Mouse (Mus musculus) liver, embryonic 16.5 days (tissue): ENCODE data around the gene Bfar. TPM values are rescaled to one million over a fixed set of nuclear protein-coding genes. Genes with fewer than 3 reads are reported as not detected.
"Not testable (repeated sequence)": the region's sequence is repeated elsewhere in the genome, so short reads cannot be mapped to it uniquely, and the experiment has no call there.

ENCODE experiments used
- ATAC-seq: fragments of 200-750 bp; cut with Nextera tagmentation; 2 replicates; pipeline ENCODE4 v1.8.0; 2017; ENCODE audit warnings: low read depth, mild to moderate bottlenecking, moderate number of reproducible peaks, moderate library complexity
- H3K27ac ChIP-seq: fragments of 300-500 bp; sonication (generic); 2 replicates; pipeline ENCODE4 v1.5.1; 2014; ENCODE audit warnings: mild to moderate bottlenecking, low read length
- H3K27me3 ChIP-seq: fragments of 300-500 bp; sonication (generic); 2 replicates; pipeline ENCODE4 v1.6.1; 2014; ENCODE audit warnings: low read depth, low read length, mixed read lengths; ENCODE audit not compliant: control insufficient read depth, insufficient read depth
- H3K36me3 ChIP-seq: fragments of 300-500 bp; sonication (generic); 2 replicates; pipeline ENCODE4 v1.6.1; 2014; ENCODE audit warnings: mild to moderate bottlenecking; ENCODE audit not compliant: control insufficient read depth, insufficient read depth
- H3K4me1 ChIP-seq: fragments of 300-500 bp; sonication (generic); 2 replicates; pipeline ENCODE4 v1.6.1; 2014; ENCODE audit warnings: low read depth, low read length, mixed read lengths; ENCODE audit not compliant: control insufficient read depth
- H3K4me2 ChIP-seq: fragments of 300-500 bp; sonication (generic); 2 replicates; pipeline ENCODE4 v1.6.1; 2014; ENCODE audit warnings: low read depth, low read length, mixed read lengths
- H3K4me3 ChIP-seq: fragments of 300-500 bp; sonication (generic); 2 replicates; pipeline ENCODE4 v1.5.1; 2014; ENCODE audit warnings: low read depth, mild to moderate bottlenecking, low read length
- H3K9ac ChIP-seq: fragments of 300-500 bp; sonication (generic); 2 replicates; pipeline ENCODE4 v1.6.1; 2014; ENCODE audit warnings: low read depth, low read length
- H3K9me3 ChIP-seq: fragments of 300-500 bp; sonication (generic); replicated peaks from 2 replicates; pipeline ENCODE4 v1.6.1; 2016; ENCODE audit warnings: low read length; ENCODE audit not compliant: control insufficient read depth
- WGBS: fragments of 180-500 bp; shearing (Covaris S2); extraction: QIAGEN DNeasy Blood & Tissue Kit; methylation state at CpG from one replicate; pipeline ENCODE4 v1.1.7; 2014; ENCODE audit not compliant: insufficient replicate concordance; 5-methylcytosine and 5-hydroxymethylcytosine counted together
- polyA plus RNA-seq: library from polyadenylated mRNA; unstranded; fragments of >200 nt; fragmentation: Nextera tagmentation; extraction: Ambion mirVana; gene quantifications from 2 replicates; pipeline ENCODE4 v1.2.1, GENCODE M21; 2015

Gene Bfar
- polyA plus RNA-seq, 1 experiment from 2014 or later = 16.5 TPM

GRCm38 (mm10) chr16:13732786-13733185 lies 61.1 kb downstream of the Bfar start:
- Histone ChIP-seq H3K4me3 (no peak overlapping the region), H3K27me3 (no peaks in the 10 kb centered on the region; the same call in 1 of the 2 replicates), H3K27ac (no peak overlapping the region), H3K9ac (no peak overlapping the region), H3K4me2 (no peak overlapping the region), H3K4me1 (peaks cover 4% of the 10 kb centered on the region; the same call in 1 of the 2 replicates), H3K9me3 (no peaks in the 10 kb centered on the region), H3K36me3 (no peaks in the 10 kb centered on the region)
- no peak for ATAC-seq
- WGBS = 49% methylated on average over 3 of the region's 3 CpGs

- H3K36me3 ChIP-seq = no peaks in the 10 kb centered on the region
- no peak for ATAC-seq
- 18% methylated on average over 9 of the region's 9 CpGs for whole genome bisulfite sequencing
- H3K4me3 ChIP-seq = no peak overlapping the region
- peaks cover 4% of the 10 kb centered on the region; the same call in 1 of the 2 replicates for H3K4me1 ChIP-seq
- no peaks in the 10 kb centered on the region; the same call in 1 of the 2 replicates for H3K27me3 ChIP-seq
- no peak overlapping the region for H3K27ac ChIP-seq
- no peak overlapping the region for H3K4me2 ChIP-seq
- no peak overlapping the region for H3K9ac ChIP-seq
- no peaks in the 10 kb centered on the region for H3K9me3 ChIP-seq
Measured at GRCm38 (mm10) chr16:13733518-13734137, 62.0 kb downstream of the Bfar start.

- WGBS = 74% methylated on average over 8 of the region's 8 CpGs
- no peak overlapping the region for H3K4me3 ChIP-seq
- H3K9ac ChIP-seq = no peak overlapping the region
- no peak overlapping the region for H3K27ac ChIP-seq
- no peaks in the 10 kb centered on the region for H3K36me3 ChIP-seq
- H3K4me2 ChIP-seq = no peak overlapping the region
- H3K27me3 ChIP-seq = no peaks in the 10 kb centered on the region
- ATAC-seq = no peak
- no peaks in the 10 kb centered on the region for H3K9me3 ChIP-seq
- H3K4me1 ChIP-seq = peaks cover under 1% of the 10 kb centered on the region; the same call in 1 of the 2 replicates
Measured at GRCm38 (mm10) chr16:13735977-13736376, 64.3 kb downstream of the Bfar start.

DNA sequence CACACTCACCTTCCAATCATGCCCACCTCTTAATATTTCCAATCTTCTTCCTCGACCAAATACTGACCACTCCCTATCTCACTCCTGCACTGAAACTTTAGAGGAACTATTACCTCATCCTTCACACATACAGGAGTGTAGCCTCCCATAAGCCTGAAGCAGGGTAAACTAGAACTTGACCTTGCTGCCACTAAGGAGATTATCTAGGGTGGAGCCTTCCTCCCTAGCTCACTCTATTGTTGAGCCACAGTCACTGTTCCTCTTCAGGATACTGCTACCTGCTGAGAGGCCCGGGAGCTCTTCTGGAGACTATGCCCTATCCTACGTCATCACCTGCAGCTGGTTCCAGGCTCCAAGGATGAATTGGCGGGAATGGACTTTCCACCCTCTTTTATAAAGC lies 67.4 kb downstream of the Bfar start:
- H3K27ac ChIP-seq, H3K36me3 ChIP-seq, H3K4me1 ChIP-seq, H3K9me3 ChIP-seq, H3K9ac ChIP-seq, H3K4me2 ChIP-seq, H3K4me3 ChIP-seq, H3K27me3 ChIP-seq, ATAC-seq: not testable (repeated sequence)
- WGBS = 47% methylated on average over 4 of the region's 4 CpGs

DNA sequence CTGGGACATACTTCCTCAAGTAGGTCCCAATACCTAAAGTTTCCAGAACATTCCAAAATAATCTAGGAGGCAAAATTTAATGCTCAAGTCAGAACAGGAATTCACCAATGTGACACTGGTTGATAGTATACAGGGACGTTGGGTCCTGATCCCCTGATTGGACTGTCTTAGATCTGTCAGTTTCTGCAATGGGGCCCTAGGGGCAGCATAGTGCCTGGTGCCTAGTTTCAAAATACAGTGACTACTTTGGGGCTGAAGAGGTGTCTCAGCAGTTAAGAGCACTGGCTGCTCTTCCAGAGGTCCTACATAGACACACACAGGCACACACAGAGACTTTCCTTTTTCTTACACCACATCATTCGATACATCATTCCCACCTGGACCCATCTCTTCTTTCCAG lies 69.2 kb downstream of the Bfar start:
- no peaks in the 10 kb centered on the region for H3K4me1 ChIP-seq
- 42% methylated on average over 2 of the region's 2 CpGs for WGBS
- H3K36me3 ChIP-seq = no peaks in the 10 kb centered on the region
- no peak overlapping the region for H3K27ac ChIP-seq
- no peak for ATAC-seq
- no peaks in the 10 kb centered on the region for H3K27me3 ChIP-seq
- H3K9me3 ChIP-seq = no peaks in the 10 kb centered on the region
- no peak overlapping the region for H3K9ac ChIP-seq
- H3K4me2 ChIP-seq = no peak overlapping the region
- no peak overlapping the region for H3K4me3 ChIP-seq

DNA sequence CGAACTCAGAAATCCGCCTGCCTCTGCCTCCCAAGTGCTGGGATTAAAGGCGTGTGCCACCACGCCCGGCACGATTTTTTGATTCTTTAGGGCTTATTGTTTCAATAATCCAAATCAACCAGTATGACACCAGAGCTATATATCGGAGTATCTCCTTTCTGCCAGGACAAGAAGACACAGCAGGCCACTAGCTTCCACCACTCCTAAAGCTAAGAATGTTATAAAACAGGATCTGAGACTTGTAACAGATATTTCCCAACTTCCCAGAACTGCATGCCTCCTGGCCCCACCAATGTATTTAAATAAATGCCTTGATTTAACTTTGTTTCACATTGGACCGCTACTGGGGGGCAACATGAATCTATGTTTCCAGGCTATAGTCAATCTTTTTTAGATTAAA lies 76.0 kb downstream of the Bfar start:
- no peak for ATAC-seq
- Histone ChIP-seq H3K4me3 (no peak overlapping the region), H3K27ac (no peak overlapping the region), H3K27me3 (no peaks in the 10 kb centered on the region), H3K4me2 (no peak overlapping the region), H3K9me3 (no peaks in the 10 kb centered on the region), H3K9ac (no peak overlapping the region), H3K4me1 (no peaks in the 10 kb centered on the region), H3K36me3 (no peaks in the 10 kb centered on the region)
- 70% methylated on average over 8 of the region's 8 CpGs for WGBS

DNA sequence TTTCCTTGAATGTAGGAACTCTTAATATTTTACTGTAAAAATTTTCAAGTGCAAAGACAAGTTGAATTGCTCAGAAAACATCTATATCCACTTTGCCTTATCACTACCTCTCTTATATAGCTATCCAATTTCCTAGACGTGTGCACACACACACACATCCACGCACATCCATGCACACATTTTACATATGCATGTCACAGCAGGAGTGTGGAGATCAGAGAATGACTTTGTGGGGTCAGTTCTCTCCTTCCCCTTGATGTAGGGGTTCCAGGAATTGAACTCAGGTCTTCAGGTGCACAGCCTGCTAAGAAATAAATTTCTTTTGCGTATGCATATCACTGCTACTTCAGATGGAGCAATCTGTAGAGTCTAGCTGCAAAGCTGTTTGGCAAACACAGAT lies 76.5 kb downstream of the Bfar start:
- ATAC-seq = no peak
- Histone ChIP-seq H3K4me1 (no peaks in the 10 kb centered on the region), H3K36me3 (no peaks in the 10 kb centered on the region), H3K27me3 (no peaks in the 10 kb centered on the region), H3K9me3 (no peaks in the 10 kb centered on the region), H3K27ac (no peak overlapping the region), H3K9ac (no peak overlapping the region), H3K4me3 (no peak overlapping the region), H3K4me2 (no peak overlapping the region)
- 51% methylated on average over 3 of the region's 3 CpGs for WGBS

DNA sequence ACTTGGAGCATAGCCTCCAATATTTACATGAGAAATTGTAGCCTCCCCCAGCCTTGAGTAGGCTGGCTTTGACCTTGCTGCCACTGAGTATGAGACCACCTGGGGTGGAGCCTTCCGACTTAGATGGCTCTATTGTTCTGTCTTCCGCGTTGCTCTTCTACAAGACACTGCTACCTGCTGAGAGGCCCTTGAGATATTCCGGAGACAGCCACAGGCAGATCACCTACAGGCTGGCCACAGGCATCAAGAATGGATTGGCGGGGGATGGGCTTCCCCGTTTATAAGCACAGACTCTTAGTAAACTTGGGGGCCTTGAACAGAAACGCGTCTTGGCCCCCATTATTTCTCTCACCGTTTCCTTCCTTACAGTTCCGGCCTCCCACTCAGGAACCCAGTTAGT lies 77.2 kb downstream of the Bfar start:
- H3K27me3 ChIP-seq = not testable (repeated sequence)

GRCm38 (mm10) chr16:13749306-13749705 lies 77.6 kb downstream of the Bfar start:
- no peaks in the 10 kb centered on the region for H3K27me3 ChIP-seq
- no peaks in the 10 kb centered on the region for H3K4me1 ChIP-seq
- H3K27ac ChIP-seq = no peak overlapping the region
- H3K9ac ChIP-seq = no peak overlapping the region
- no peak for ATAC-seq
- 57% methylated on average over 5 of the region's 5 CpGs for WGBS
- no peak overlapping the region for H3K4me3 ChIP-seq
- H3K36me3 ChIP-seq = no peaks in the 10 kb centered on the region
- H3K4me2 ChIP-seq = no peak overlapping the region
- no peaks in the 10 kb centered on the region for H3K9me3 ChIP-seq

More for the DNA sequence above, 77.2 kb downstream of the Bfar start:
- not testable (repeated sequence) for H3K36me3 ChIP-seq, H3K27ac ChIP-seq, H3K9ac ChIP-seq, H3K4me1 ChIP-seq, H3K4me2 ChIP-seq, ATAC-seq, H3K9me3 ChIP-seq, H3K4me3 ChIP-seq
- WGBS = 34% methylated on average over 10 of the region's 10 CpGs
